Mouse (Mus musculus): Measurements from ENCODE around the gene Gm38392. TPM values are rescaled to one million over a fixed set of nuclear protein-coding genes. Genes with fewer than 3 reads are reported as not detected.
A peak's percentile ranks its signal among the peaks of the same experiment; 100 is the strongest.

The Gm38392 gene
- total and polyA plus RNA-seq, 2 experiments from 2014 or later = 0.21 TPM; not detected in 1

GRCm38 (mm10) chr3:88200161-88200971 lies 86.6 kb downstream of the Gm38392 start:
- H3K9ac ChIP-seq (replicated peaks; ENCODE audit: low read length, poor library complexity, severe bottlenecking) = peak overlapping the region; percentile 86
- peak overlapping the region; percentile 67 for H3K27ac ChIP-seq (ENCODE audit: low read depth, low read length)
- H3K9me3 ChIP-seq (ENCODE audit: low read length) = no peaks in the 10 kb centered on the region
- peak overlapping the region; percentile 49 for H3K4me3 ChIP-seq (ENCODE audit: low read depth, low read length)
- no peaks in the 10 kb centered on the region for H3K4me1 ChIP-seq (ENCODE audit: insufficient read depth, low read length)
- WGBS = 2% methylated on average over 57 of the region's 61 CpGs
- TF ChIP-seq CTCF (IDR thresholded peaks at IDR 0.05) = 0 out of 2 replicates have a peak, but pooled peaks have one; percentile 1
- DNase-seq (ENCODE audit: low spot score) = peak; percentile 42
- H3K27me3 ChIP-seq (ENCODE audit: insufficient read depth, low read length) = peaks cover 25% of the 10 kb centered on the region
- 0 out of 2 replicates have a peak, but pooled peaks have one; percentile 57 for ATAC-seq (ENCODE audit: low FRiP score)
- H3K4me2 ChIP-seq (ENCODE audit: low read depth, low read length, poor library complexity, severe bottlenecking) = peak overlapping the region; percentile 83
- no peaks in the 10 kb centered on the region for H3K36me3 ChIP-seq (ENCODE audit: insufficient read depth, low read length)

GRCm38 (mm10) chr3:88199541-88200110 lies 87.4 kb downstream of the Gm38392 start:
- no peak for TF ChIP-seq CTCF (IDR thresholded peaks at IDR 0.05)
- Histone ChIP-seq H3K9me3 (ENCODE audit: low read length) (no peaks in the 10 kb centered on the region), H3K4me1 (ENCODE audit: insufficient read depth, low read length) (no peaks in the 10 kb centered on the region), H3K36me3 (ENCODE audit: insufficient read depth, low read length) (no peaks in the 10 kb centered on the region), H3K4me3 (ENCODE audit: low read depth, low read length) (no peak overlapping the region), H3K9ac (replicated peaks; ENCODE audit: low read length, poor library complexity, severe bottlenecking) (no peak overlapping the region), H3K27ac (ENCODE audit: low read depth, low read length) (peak overlapping the region; percentile 67; the same call in 1 of the 2 replicates), H3K4me2 (ENCODE audit: low read depth, low read length, poor library complexity, severe bottlenecking) (peak overlapping the region; percentile 83; the same call in 1 of the 2 replicates), H3K27me3 (ENCODE audit: insufficient read depth, low read length) (peaks cover 21% of the 10 kb centered on the region)
- ATAC-seq (ENCODE audit: low FRiP score) (no peak), DNase-seq (ENCODE audit: low spot score) (peak; percentile 13)
- WGBS = 51% methylated on average over 2 of the region's 2 CpGs

- Histone ChIP-seq H3K9ac (replicated peaks; ENCODE audit: low read length, poor library complexity, severe bottlenecking) (no peak overlapping the region), H3K36me3 (ENCODE audit: insufficient read depth, low read length) (no peaks in the 10 kb centered on the region), H3K9me3 (ENCODE audit: low read length) (no peaks in the 10 kb centered on the region), H3K4me1 (ENCODE audit: insufficient read depth, low read length) (no peaks in the 10 kb centered on the region), H3K27me3 (ENCODE audit: insufficient read depth, low read length) (peaks cover 21% of the 10 kb centered on the region), H3K27ac (ENCODE audit: low read depth, low read length) (no peak overlapping the region), H3K4me2 (ENCODE audit: low read depth, low read length, poor library complexity, severe bottlenecking) (peak overlapping the region; percentile 4; the same call in 1 of the 2 replicates), H3K4me3 (ENCODE audit: low read depth, low read length) (no peak overlapping the region)
- WGBS = 17% methylated on average over 8 of the region's 9 CpGs
- TF ChIP-seq CTCF (IDR thresholded peaks at IDR 0.05) = no peak
- no peak for ATAC-seq (ENCODE audit: low FRiP score)
- DNase-seq (ENCODE audit: low spot score) = peak; percentile 12
Observed at GRCm38 (mm10) chr3:88198505-88199020, 88.4 kb downstream of the Gm38392 start.

- Histone ChIP-seq H3K9ac (replicated peaks; ENCODE audit: low read length, poor library complexity, severe bottlenecking) (no peak overlapping the region), H3K4me1 (ENCODE audit: insufficient read depth, low read length) (no peaks in the 10 kb centered on the region), H3K27me3 (ENCODE audit: insufficient read depth, low read length) (peaks cover 22% of the 10 kb centered on the region), H3K36me3 (ENCODE audit: insufficient read depth, low read length) (no peaks in the 10 kb centered on the region), H3K4me2 (ENCODE audit: low read depth, low read length, poor library complexity, severe bottlenecking) (peak overlapping the region; percentile 4; the same call in 1 of the 2 replicates), H3K9me3 (ENCODE audit: low read length) (no peaks in the 10 kb centered on the region), H3K27ac (ENCODE audit: low read depth, low read length) (no peak overlapping the region), H3K4me3 (ENCODE audit: low read depth, low read length) (no peak overlapping the region)
- TF ChIP-seq CTCF (IDR thresholded peaks at IDR 0.05) = no peak
- ATAC-seq (ENCODE audit: low FRiP score) (no peak), DNase-seq (ENCODE audit: low spot score) (peak; percentile 9)
- 16% methylated on average over 9 of the region's 10 CpGs for WGBS
Observed at GRCm38 (mm10) chr3:88197741-88198504, 89.1 kb downstream of the Gm38392 start.

Small RNAs within 50 kb of the gene (microRNA-seq; reads per million reads assigned to microRNA genes)
- gene Gm25641 (ENCODE audit: borderline number of aligned reads) (not detected), gene Mir3093 (ENCODE audit: borderline number of aligned reads) (19.1 reads per million, percentile 28 among the genes with 10 or more reads in this experiment), gene Mir9-1 (ENCODE audit: borderline number of aligned reads) (not detected)

Other genes starting within 250 kb of the Gm38392 start
- gene Gpatch4, start 244.1 kb downstream of the Gm38392 start, total RNA-seq (2014; rRNA removed) = 7.8 and 18.5 TPM in 2 replicates
- 32.3 and 35.7 TPM in 2 replicates for gene Gpatch4, start 244.1 kb downstream of the Gm38392 start, polyA plus RNA-seq (2015; fragmentation: Nextera tagmentation; extraction: Ambion mirVana)
- 85.2 and 123 TPM in 2 replicates for gene Naxe, start 228.7 kb downstream of the Gm38392 start, total RNA-seq (2014; rRNA removed)
- 166 and 176 TPM in 2 replicates for gene Naxe, start 228.7 kb downstream of the Gm38392 start, polyA plus RNA-seq (2015; fragmentation: Nextera tagmentation; extraction: Ambion mirVana)
- gene Ttc24, start 208.9 kb downstream of the Gm38392 start, total RNA-seq (2014; rRNA removed) = not detected in 2 replicates
- not detected in 2 replicates for gene Ttc24, start 208.9 kb downstream of the Gm38392 start, polyA plus RNA-seq (2015; fragmentation: Nextera tagmentation; extraction: Ambion mirVana)
- 3.1 and 5.4 TPM in 2 replicates for gene Iqgap3, start 205.2 kb downstream of the Gm38392 start, total RNA-seq (2014; rRNA removed)
- gene Iqgap3, start 205.2 kb downstream of the Gm38392 start, polyA plus RNA-seq (2015; fragmentation: Nextera tagmentation; extraction: Ambion mirVana) = 1.2 and 1.4 TPM in 2 replicates
- 45.5 and 59.6 TPM in 2 replicates for gene Mef2d, start 144.8 kb downstream of the Gm38392 start, total RNA-seq (2014; rRNA removed)
- gene Mef2d, start 144.8 kb downstream of the Gm38392 start, polyA plus RNA-seq (2015; fragmentation: Nextera tagmentation; extraction: Ambion mirVana) = 21.5 and 26.1 TPM in 2 replicates
- gene Rhbg, start 32.5 kb downstream of the Gm38392 start, total RNA-seq (2014; rRNA removed) = 0.94 and 1.0 TPM in 2 replicates
- 0.21 and 0.41 TPM in 2 replicates for gene Rhbg, start 32.5 kb downstream of the Gm38392 start, polyA plus RNA-seq (2015; fragmentation: Nextera tagmentation; extraction: Ambion mirVana)
- gene Tsacc, start 9.8 kb upstream of the Gm38392 start, total RNA-seq (2014; rRNA removed) = 6.2 TPM in 1 of 2 replicates, not detected in the other
- gene Tsacc, start 9.8 kb upstream of the Gm38392 start, polyA plus RNA-seq (2015; fragmentation: Nextera tagmentation; extraction: Ambion mirVana) = 5.2 and 7.9 TPM in 2 replicates
- 253 and 273 TPM in 2 replicates for gene Cct3, start 9.9 kb upstream of the Gm38392 start, total RNA-seq (2014; rRNA removed)
- 372 and 391 TPM in 2 replicates for gene Cct3, start 9.9 kb upstream of the Gm38392 start, polyA plus RNA-seq (2015; fragmentation: Nextera tagmentation; extraction: Ambion mirVana)
- 28.5 and 39.2 TPM in 2 replicates for gene Glmp, start 37.8 kb upstream of the Gm38392 start, total RNA-seq (2014; rRNA removed)
- 106 and 109 TPM in 2 replicates for gene Glmp, start 37.8 kb upstream of the Gm38392 start, polyA plus RNA-seq (2015; fragmentation: Nextera tagmentation; extraction: Ambion mirVana)
- gene Tmem79, start 48.9 kb upstream of the Gm38392 start, total RNA-seq (2014; rRNA removed) = 0.33 and 0.61 TPM in 2 replicates
- 0.43 and 0.93 TPM in 2 replicates for gene Tmem79, start 48.9 kb upstream of the Gm38392 start, polyA plus RNA-seq (2015; fragmentation: Nextera tagmentation; extraction: Ambion mirVana)
- gene Smg5, start 49.0 kb upstream of the Gm38392 start, total RNA-seq (2014; rRNA removed) = 86.7 and 112 TPM in 2 replicates
- gene Smg5, start 49.0 kb upstream of the Gm38392 start, polyA plus RNA-seq (2015; fragmentation: Nextera tagmentation; extraction: Ambion mirVana) = 44.2 and 49.4 TPM in 2 replicates
- gene Paqr6, start 77.4 kb upstream of the Gm38392 start, total RNA-seq (2014; rRNA removed) = 4.5 and 13.5 TPM in 2 replicates
- gene Paqr6, start 77.4 kb upstream of the Gm38392 start, polyA plus RNA-seq (2015; fragmentation: Nextera tagmentation; extraction: Ambion mirVana) = 6.6 and 7.1 TPM in 2 replicates
- 0.38 TPM in 1 of 2 replicates, not detected in the other for gene Bglap3, start 85.5 kb upstream of the Gm38392 start, total RNA-seq (2014; rRNA removed)
- gene Bglap3, start 85.5 kb upstream of the Gm38392 start, polyA plus RNA-seq (2015; fragmentation: Nextera tagmentation; extraction: Ambion mirVana) = not detected in 2 replicates
- not detected in 2 replicates for gene Bglap2, start 91.5 kb upstream of the Gm38392 start, total RNA-seq (2014; rRNA removed)
- 0.51 TPM in 1 of 2 replicates, not detected in the other for gene Bglap2, start 91.5 kb upstream of the Gm38392 start, polyA plus RNA-seq (2015; fragmentation: Nextera tagmentation; extraction: Ambion mirVana)
- gene Bglap, start 97.3 kb upstream of the Gm38392 start, total RNA-seq (2014; rRNA removed) = not detected in 2 replicates
- gene Bglap, start 97.3 kb upstream of the Gm38392 start, polyA plus RNA-seq (2015; fragmentation: Nextera tagmentation; extraction: Ambion mirVana) = not detected in 2 replicates
- gene Pmf1, start 123.1 kb upstream of the Gm38392 start, total RNA-seq (2014; rRNA removed) = 20.6 and 25.4 TPM in 2 replicates
- 25.2 and 25.6 TPM in 2 replicates for gene Pmf1, start 123.1 kb upstream of the Gm38392 start, polyA plus RNA-seq (2015; fragmentation: Nextera tagmentation; extraction: Ambion mirVana)
- 62.5 and 63.8 TPM in 2 replicates for gene Slc25a44, start 137.9 kb upstream of the Gm38392 start, total RNA-seq (2014; rRNA removed)
- 35.9 and 38.7 TPM in 2 replicates for gene Slc25a44, start 137.9 kb upstream of the Gm38392 start, polyA plus RNA-seq (2015; fragmentation: Nextera tagmentation; extraction: Ambion mirVana)
- 52.6 and 62.0 TPM in 2 replicates for gene Sema4a, start 174.0 kb upstream of the Gm38392 start, total RNA-seq (2014; rRNA removed)
- gene Sema4a, start 174.0 kb upstream of the Gm38392 start, polyA plus RNA-seq (2015; fragmentation: Nextera tagmentation; extraction: Ambion mirVana) = 42.1 and 44.2 TPM in 2 replicates
- gene Lmna, start 222.7 kb upstream of the Gm38392 start, total RNA-seq (2014; rRNA removed) = 57.6 and 75.0 TPM in 2 replicates
- gene Lmna, start 222.7 kb upstream of the Gm38392 start, polyA plus RNA-seq (2015; fragmentation: Nextera tagmentation; extraction: Ambion mirVana) = 74.1 and 77.2 TPM in 2 replicates
- 56.9 and 58.2 TPM in 2 replicates for gene Mex3a, start 245.2 kb upstream of the Gm38392 start, total RNA-seq (2014; rRNA removed)
- 15.4 and 16.1 TPM in 2 replicates for gene Mex3a, start 245.2 kb upstream of the Gm38392 start, polyA plus RNA-seq (2015; fragmentation: Nextera tagmentation; extraction: Ambion mirVana)

All from midbrain, postnatal 0 days (tissue).